Mouse (Mus musculus): ENCODE measurements around the gene Rpl13a. TPM values are rescaled to one million over a fixed set of nuclear protein-coding genes. Genes with fewer than 3 reads are reported as not detected.
A peak's percentile ranks its signal among the peaks of the same experiment; 100 is the strongest.

Rpl13a gene
- polyA plus RNA-seq, 1 experiment from 2014 or later, result 820 TPM

DNA sequence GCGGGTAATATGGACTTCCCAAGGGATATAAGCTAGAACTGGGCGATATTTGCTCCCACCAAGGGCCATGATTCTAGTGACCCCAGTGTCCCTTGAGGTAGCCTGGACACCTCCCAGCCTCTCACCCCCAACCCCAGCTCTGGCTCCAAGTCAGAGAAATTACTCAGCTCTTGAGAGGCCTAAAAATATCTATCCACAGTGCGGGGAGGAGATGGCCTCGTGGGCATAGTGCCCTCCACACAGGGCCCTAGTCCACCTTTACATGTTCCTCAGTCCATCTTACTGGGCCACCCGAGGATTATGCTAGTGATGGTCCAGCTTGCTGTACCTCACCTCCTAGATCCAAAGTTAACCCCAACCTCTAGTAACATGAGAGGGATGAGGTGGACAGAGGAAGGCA, 36.3 kb upstream of the Rpl13a start:
- Histone ChIP-seq H3K4me2 (no peak overlapping the region), H3K9me3 (no peaks in the 10 kb centered on the region), H3K9ac (no peak overlapping the region), H3K36me3 (peaks cover 12% of the 10 kb centered on the region), H3K4me1 (replicated peaks) (peaks cover 35% of the 10 kb centered on the region), H3K27ac (replicated peaks) (no peak overlapping the region), H3K4me3 (no peak overlapping the region), H3K27me3 (peaks cover 75% of the 10 kb centered on the region)
- ATAC-seq (ENCODE audit: low read depth), result no peak
- WGBS, result 59% methylated on average over 5 of the region's 5 CpGs

DNA sequence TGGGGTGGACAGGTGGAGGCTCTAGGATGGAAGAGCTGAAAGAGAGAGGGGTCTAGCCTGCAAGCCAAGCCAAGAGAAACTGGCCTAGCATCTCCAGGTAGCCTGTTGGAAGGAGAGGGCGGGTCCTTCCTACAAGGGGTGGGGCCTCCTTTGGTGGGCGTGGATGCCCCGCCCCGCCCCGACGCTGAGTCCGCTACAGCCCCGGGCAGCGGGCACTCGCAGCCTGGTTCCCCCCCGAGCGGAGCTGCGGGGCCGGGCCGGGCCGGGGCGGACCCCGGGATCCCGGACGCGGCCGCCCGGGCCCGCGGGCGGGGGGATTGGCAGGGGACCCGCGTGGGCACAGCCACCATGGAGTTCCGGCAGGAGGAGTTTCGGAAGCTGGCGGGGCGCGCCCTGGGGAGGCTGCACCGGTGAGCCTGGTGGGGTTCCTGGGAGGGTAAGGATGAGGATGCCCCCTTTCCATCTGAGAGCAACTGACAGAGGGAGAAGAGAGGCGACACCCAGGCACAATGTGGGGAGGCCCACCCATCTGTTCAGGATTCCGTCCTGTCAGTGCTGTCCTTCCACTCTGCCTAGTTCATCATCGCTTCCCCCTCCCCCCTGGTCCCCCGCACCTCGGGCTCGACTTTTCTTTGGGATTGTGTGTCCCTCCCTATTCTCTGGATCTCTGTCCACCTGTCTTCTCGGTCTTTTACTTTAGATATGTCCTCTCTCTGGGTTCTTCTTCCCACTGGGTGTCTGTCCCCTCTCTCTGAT, 35.4 kb upstream of the Rpl13a start, which contains the start of gene Slc17a7:
Gene Slc17a7, plus strand, starts transcription at position 215 of the 756 bp plus-strand sequence.
- ATAC-seq (ENCODE audit: low read depth), result no peak
- peaks cover 35% of the 10 kb centered on the region for H3K4me1 ChIP-seq (replicated peaks)
- H3K27ac ChIP-seq (replicated peaks), result no peak within 1 kb of the TSS
- peak within 1 kb of the TSS; percentile 67 for H3K4me2 ChIP-seq
- peak within 1 kb of the TSS; percentile 37 for H3K4me3 ChIP-seq
- H3K36me3 ChIP-seq, result peaks cover 21% of the 10 kb centered on the region
- H3K27me3 ChIP-seq, result peaks cover 66% of the 10 kb centered on the region
- H3K9me3 ChIP-seq, result no peaks in the 10 kb centered on the region
- peak within 1 kb of the TSS; percentile 62 for H3K9ac ChIP-seq
- 2% methylated on average over 41 of the region's 41 CpGs for WGBS

DNA sequence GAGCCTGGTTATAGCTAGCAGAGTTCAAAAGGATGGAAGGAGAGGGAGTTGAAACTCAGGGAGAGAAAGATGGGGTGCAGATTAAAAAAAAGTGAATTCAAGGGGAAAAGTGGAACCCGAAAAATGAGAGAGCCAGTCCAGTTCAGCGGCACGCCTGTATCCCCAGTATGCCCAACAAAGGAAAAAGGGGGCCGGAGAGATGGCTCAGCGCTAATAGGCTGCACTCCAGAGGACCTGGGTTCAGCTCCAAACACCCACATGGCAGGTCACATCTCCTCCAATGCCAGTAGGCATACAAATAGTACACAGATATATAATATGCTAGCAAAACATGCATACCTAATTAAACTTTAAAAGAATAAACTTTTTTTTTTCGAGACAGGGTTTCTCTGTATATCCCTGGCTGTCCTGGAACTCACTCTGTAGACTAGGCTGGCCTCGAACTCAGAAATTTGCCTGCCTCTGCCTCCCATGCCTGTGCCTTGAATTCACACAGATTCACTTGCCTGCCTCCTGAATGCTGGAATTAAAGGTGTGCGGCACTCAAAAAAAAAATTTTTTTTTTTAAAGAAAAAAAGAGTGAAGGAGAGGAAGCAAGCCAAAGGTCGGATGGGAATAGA, 34.5 kb upstream of the Rpl13a start:
- WGBS, result 73% methylated on average over 9 of the region's 9 CpGs
- no peak overlapping the region for H3K4me2 ChIP-seq

DNA sequence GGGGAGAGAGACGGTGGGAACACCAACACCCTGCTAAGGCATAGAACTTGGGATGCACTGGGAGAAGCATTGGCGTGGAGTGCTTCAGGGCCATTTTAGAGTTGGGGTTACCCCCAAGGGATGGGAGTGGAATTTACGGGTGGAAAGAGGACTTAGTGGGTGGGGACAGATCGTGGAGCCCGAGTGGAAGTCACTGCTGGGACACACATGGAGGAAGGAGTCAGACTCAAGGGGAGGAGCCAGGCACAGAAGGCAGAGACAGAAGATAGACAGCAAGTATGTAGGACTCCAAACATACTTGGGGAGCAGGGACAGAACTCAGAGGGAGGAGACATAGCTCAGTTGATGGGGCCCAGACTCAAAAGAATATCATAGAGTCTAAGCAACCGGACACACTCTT, 34.0 kb upstream of the Rpl13a start:
- Histone ChIP-seq H3K4me1 (replicated peaks) (peaks cover 22% of the 10 kb centered on the region), H3K27ac (replicated peaks) (0 out of 2 replicates have a peak overlapping the region, but pooled peaks have one; percentile 49), H3K9me3 (no peaks in the 10 kb centered on the region), H3K4me2 (peak overlapping the region; percentile 67), H3K4me3 (peak overlapping the region; percentile 38), H3K36me3 (peaks cover 34% of the 10 kb centered on the region), H3K27me3 (peaks cover 52% of the 10 kb centered on the region), H3K9ac (peak overlapping the region; percentile 56)
- ATAC-seq (ENCODE audit: low read depth), result 0 out of 2 replicates have a peak, but pooled peaks have one; percentile 2
- WGBS, result 23% methylated on average over 6 of the region's 6 CpGs

More for the DNA sequence above, 34.5 kb upstream of the Rpl13a start:
- Histone ChIP-seq H3K36me3 (peaks cover 29% of the 10 kb centered on the region), H3K4me3 (no peak overlapping the region), H3K4me1 (replicated peaks) (peaks cover 27% of the 10 kb centered on the region), H3K27ac (replicated peaks) (no peak overlapping the region), H3K9ac (no peak overlapping the region), H3K27me3 (peaks cover 58% of the 10 kb centered on the region), H3K9me3 (no peaks in the 10 kb centered on the region)
- ATAC-seq (ENCODE audit: low read depth), result no peak

DNA sequence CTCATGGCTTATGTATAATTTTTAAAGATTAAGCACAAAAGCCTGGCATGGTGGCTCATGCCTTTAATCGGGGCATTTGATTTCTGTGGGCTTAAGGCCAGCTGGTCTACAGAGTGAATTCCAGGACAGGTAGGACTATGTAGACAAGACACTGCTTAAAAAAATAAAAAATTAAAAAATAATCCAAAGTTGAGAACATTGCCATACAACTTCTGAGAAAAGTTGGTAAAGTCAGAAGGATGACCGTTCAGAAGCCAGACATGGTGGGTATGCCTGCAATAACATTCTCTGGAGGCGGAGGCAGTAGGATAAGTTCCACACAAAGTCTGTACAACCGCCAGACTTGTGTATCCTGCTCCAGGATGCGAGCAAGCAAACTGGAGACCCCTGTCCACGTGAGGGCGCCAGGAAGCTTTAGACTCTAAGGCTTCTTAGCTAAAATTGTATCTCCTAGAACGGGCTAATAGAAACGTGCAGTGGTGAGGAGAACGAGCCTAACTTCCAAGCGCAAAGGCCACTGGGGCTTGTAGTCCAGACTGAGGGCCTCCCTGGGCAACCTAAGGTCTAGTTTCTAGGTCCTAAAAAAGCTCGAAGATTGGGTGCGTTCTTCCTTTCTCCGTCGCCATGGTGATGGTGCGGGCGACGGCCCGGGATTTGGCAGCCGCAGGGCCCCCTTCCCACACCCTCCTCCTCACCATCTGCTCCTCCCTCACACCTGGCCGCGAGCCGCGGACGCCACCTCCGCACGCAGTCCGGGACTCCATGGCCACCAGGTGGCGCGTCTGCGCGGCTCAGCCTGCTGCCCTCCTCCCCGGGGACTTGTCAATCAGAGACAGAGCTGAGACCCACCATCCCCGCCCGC, 33.3 kb upstream of the Rpl13a start:
- ATAC-seq (ENCODE audit: low read depth), result peak; percentile 93
- Histone ChIP-seq H3K9ac (peak overlapping the region; percentile 56), H3K4me3 (peak overlapping the region; percentile 38), H3K27me3 (peaks cover 45% of the 10 kb centered on the region), H3K9me3 (no peaks in the 10 kb centered on the region), H3K4me2 (peak overlapping the region; percentile 67), H3K4me1 (replicated peaks) (peaks cover 20% of the 10 kb centered on the region), H3K36me3 (peaks cover 39% of the 10 kb centered on the region), H3K27ac (replicated peaks) (peak overlapping the region; percentile 49; the same call in 1 of the 2 replicates)
- 5% methylated on average over 35 of the region's 35 CpGs for WGBS

DNA sequence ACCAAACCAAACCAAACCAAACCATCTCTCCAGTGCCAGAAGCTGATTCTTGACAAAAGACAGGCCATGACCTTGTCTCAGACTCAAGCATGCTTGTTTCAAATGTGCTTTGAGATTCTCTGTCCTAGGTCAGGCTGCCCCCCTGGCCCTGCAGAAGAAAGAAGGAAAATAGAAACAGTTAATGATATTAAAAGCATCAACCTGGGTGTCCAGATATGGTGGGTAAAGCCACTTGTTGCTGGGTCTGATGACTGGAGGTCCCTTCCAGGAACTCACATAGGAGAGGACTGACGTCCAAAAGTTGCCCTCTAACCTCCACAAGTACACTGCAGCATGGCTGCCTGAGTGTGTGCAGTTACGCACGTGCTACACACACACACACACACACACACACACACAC, 32.3 kb upstream of the Rpl13a start:
- Histone ChIP-seq H3K36me3 (peaks cover 39% of the 10 kb centered on the region), H3K4me1 (replicated peaks) (peaks cover 20% of the 10 kb centered on the region)
- 95% methylated on average over 3 of the region's 3 CpGs for WGBS

DNA sequence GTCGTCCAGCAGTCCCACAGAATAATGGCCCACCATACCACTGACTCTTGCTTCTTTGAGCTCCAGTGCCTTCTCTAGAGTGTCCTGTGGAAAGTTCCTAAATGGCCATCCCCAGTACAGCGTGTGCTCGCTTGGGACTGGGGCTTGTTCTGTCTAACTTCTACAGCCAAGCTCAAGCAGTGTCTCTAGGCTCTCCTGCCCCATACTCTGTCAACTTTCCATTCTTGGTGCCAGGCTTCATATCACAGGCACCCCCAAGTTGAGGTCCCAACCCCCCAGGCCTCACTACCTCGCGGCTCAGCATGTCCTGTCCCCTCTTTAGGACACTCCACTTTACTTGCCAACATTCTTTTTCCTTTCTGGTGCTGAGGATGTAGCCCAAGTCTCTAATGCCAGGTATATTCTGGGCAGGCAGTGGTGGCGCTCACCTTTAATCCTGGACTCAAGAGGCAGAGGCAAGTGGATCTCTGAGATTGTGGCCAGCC, 31.8 kb upstream of the Rpl13a start:
- 94% methylated on average over 6 of the region's 6 CpGs for WGBS
- H3K9ac ChIP-seq, result no peak overlapping the region
- no peak for ATAC-seq (ENCODE audit: low read depth)
- no peaks in the 10 kb centered on the region for H3K9me3 ChIP-seq
- no peak overlapping the region for H3K4me3 ChIP-seq
- H3K36me3 ChIP-seq, result peaks cover 39% of the 10 kb centered on the region
- H3K27ac ChIP-seq (replicated peaks), result no peak overlapping the region
- H3K27me3 ChIP-seq, result peaks cover 30% of the 10 kb centered on the region
- peaks cover 25% of the 10 kb centered on the region for H3K4me1 ChIP-seq (replicated peaks)
- no peak overlapping the region for H3K4me2 ChIP-seq

More for the DNA sequence above, 32.3 kb upstream of the Rpl13a start:
- no peak for ATAC-seq (ENCODE audit: low read depth)
- Histone ChIP-seq H3K4me3 (no peak overlapping the region), H3K27ac (replicated peaks) (no peak overlapping the region), H3K27me3 (peaks cover 35% of the 10 kb centered on the region), H3K4me2 (no peak overlapping the region), H3K9ac (no peak overlapping the region), H3K9me3 (no peaks in the 10 kb centered on the region)

DNA sequence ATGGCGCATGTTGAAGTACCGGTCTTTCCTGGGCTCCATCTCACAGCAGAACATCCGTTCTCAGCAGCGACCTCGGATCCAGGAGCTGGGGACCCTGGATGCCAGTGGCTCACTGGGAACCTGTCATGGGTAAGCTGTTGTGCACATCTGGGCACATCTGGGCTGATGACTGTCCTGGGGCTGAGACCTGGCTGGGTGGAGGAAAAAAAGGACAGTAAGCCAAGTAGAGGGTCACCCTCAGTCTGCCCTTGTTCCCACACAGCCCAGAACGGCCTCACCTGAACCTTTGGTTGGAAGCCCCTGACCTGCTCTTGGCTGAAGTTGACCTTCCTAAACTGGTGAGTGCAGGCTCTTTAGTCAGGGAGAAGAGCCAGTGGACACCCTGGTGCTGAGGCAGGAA, 30.4 kb upstream of the Rpl13a start:
- Histone ChIP-seq H3K9me3 (no peaks in the 10 kb centered on the region), H3K4me1 (replicated peaks) (peaks cover 28% of the 10 kb centered on the region), H3K27ac (replicated peaks) (no peak overlapping the region), H3K36me3 (peaks cover 39% of the 10 kb centered on the region), H3K4me3 (no peak overlapping the region), H3K27me3 (peaks cover 16% of the 10 kb centered on the region), H3K4me2 (no peak overlapping the region), H3K9ac (no peak overlapping the region)
- no peak for ATAC-seq (ENCODE audit: low read depth)
- WGBS, result 89% methylated on average over 6 of the region's 6 CpGs

DNA sequence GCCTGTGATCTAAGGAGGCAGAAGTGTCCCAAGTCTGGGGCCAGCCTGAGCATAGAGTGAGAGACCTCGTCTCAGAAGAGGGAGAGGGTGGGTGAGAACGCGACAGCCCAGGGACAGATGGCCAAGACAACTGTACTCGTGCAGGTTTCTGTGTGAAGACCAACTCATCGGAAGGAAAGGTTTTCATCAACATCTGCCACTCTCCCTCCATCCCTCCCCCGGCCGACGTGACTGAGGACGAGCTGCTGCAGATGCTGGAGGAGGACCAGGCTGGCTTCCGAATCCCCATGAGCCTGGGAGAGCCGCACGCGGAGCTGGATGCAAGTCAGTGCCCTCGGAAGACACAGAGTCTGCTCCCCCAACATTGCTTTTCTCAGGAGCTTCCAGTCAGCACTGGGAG, 28.9 kb upstream of the Rpl13a start:
- Histone ChIP-seq H3K9me3 (no peaks in the 10 kb centered on the region), H3K9ac (no peak overlapping the region), H3K36me3 (peaks cover 39% of the 10 kb centered on the region), H3K27me3 (peaks cover 1% of the 10 kb centered on the region), H3K27ac (replicated peaks) (no peak overlapping the region), H3K4me1 (replicated peaks) (peaks cover 25% of the 10 kb centered on the region), H3K4me3 (no peak overlapping the region), H3K4me2 (no peak overlapping the region)
- ATAC-seq (ENCODE audit: low read depth), result no peak
- WGBS, result 87% methylated on average over 14 of the region's 14 CpGs

DNA sequence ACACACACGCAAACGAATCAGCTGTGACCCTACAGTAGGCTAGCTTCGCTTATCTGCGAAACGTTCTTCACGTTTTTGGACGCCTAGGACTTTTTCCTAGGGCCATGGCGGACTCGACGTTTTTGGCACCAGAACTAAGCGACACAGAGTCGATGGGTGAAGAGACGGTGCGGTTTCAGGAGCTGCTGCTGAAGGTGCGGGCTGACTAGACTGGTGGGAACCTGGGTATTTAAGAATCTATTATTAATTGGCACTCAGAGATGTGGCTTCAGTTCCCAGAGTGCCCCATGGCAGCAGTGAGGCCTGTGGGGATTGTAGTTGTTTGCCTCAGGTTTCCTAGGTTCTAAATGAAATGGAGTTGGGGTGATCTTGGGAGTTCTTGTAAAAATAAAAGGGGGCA, 27.6 kb upstream of the Rpl13a start:
- no peak for ATAC-seq (ENCODE audit: low read depth)
- Histone ChIP-seq H3K27ac (replicated peaks) (no peak overlapping the region), H3K4me3 (no peak overlapping the region), H3K4me1 (replicated peaks) (peaks cover 21% of the 10 kb centered on the region), H3K36me3 (peaks cover 39% of the 10 kb centered on the region), H3K9ac (no peak overlapping the region), H3K9me3 (no peaks in the 10 kb centered on the region), H3K27me3 (no peaks in the 10 kb centered on the region), H3K4me2 (no peak overlapping the region)
- 96% methylated on average over 15 of the region's 15 CpGs for WGBS

DNA sequence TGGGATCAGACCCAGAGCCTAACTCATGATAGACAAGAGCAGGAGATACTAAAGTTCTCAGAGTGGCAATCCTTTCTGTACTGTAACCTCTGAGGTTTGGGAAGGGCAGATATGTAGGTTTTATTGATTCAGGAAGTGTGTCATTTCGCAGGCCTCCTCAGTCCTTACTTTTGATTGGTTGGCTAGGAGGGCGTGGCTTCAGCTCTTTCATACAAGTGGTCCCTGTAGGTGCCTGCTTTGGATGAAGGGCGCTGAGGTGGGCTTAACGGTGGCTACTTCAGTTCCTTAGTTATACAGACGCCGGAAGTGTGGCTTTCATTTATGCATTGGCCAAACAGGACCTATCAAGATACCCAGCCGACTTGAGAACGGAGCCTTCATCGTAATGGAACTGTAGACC, 27.0 kb upstream of the Rpl13a start:
- Histone ChIP-seq H3K9ac (no peak overlapping the region), H3K4me2 (peak overlapping the region; percentile 81; the same call in 1 of the 2 replicates), H3K4me1 (replicated peaks) (peaks cover 27% of the 10 kb centered on the region), H3K9me3 (no peaks in the 10 kb centered on the region), H3K27me3 (no peaks in the 10 kb centered on the region), H3K4me3 (0 out of 2 replicates have a peak overlapping the region, but pooled peaks have one; percentile 63), H3K36me3 (peaks cover 35% of the 10 kb centered on the region), H3K27ac (replicated peaks) (no peak overlapping the region)
- 85% methylated on average over 9 of the region's 9 CpGs for WGBS
- ATAC-seq (ENCODE audit: low read depth), result no peak
